Mouse (Mus musculus): Measurements from ENCODE around the gene Sdhc.

GRCm38 (mm10) chr1:171157965-171158364 lies 7.6 kb upstream of the Sdhc start:
- TF ChIP-seq GATA1 (IDR thresholded peaks at IDR 0.05; ENCODE audit: low read length): no peak
- TF ChIP-seq TAL1 (IDR thresholded peaks at IDR 0.05; ENCODE audit: low read length): no peak
